Mouse (Mus musculus) heart, embryonic 13.5 days (tissue): ENCODE results near the gene Calca. TPM values are rescaled to one million over a fixed set of nuclear protein-coding genes. Genes with fewer than 3 reads are reported as not detected.
"Not testable (repeated sequence)": the region's sequence is repeated elsewhere in the genome, so short reads cannot be mapped to it uniquely, and the experiment has no call there.

Source experiments
- ATAC-seq: fragments of 200-750 bp; cut with Nextera tagmentation; 2 replicates; pipeline ENCODE4 v1.8.0; 2017; ENCODE audit warnings: moderate TSS enrichment; ENCODE audit not compliant: insufficient number of reproducible peaks, low FRiP score, low TSS enrichment; ENCODE audit errors: extremely low read depth
- H3K27ac ChIP-seq: fragments of 300-500 bp; sonication (generic); replicated peaks from 2 replicates; pipeline ENCODE4 v1.5.1; 2015; ENCODE audit warnings: moderate library complexity, mild to moderate bottlenecking, inconsistent platforms
- H3K27me3 ChIP-seq: fragments of 300-500 bp; sonication (generic); replicated peaks from 2 replicates; pipeline ENCODE4 v1.6.1; 2015; ENCODE audit warnings: mild to moderate bottlenecking, inconsistent platforms
- H3K36me3 ChIP-seq: fragments of 300-500 bp; sonication (generic); 2 replicates; pipeline ENCODE4 v1.6.1; 2015; ENCODE audit warnings: mild to moderate bottlenecking, inconsistent platforms
- H3K4me1 ChIP-seq: fragments of 300-500 bp; sonication (generic); 2 replicates; pipeline ENCODE4 v1.6.1; 2015; ENCODE audit warnings: inconsistent platforms
- H3K4me2 ChIP-seq: fragments of 300-500 bp; sonication (generic); 2 replicates; pipeline ENCODE4 v1.6.1; 2015; ENCODE audit warnings: inconsistent platforms, mild to moderate bottlenecking, moderate library complexity
- H3K4me3 ChIP-seq: fragments of 300-500 bp; sonication (generic); 2 replicates; pipeline ENCODE4 v1.5.1; 2015; ENCODE audit warnings: moderate library complexity, mild to moderate bottlenecking, inconsistent platforms
- H3K9ac ChIP-seq: fragments of 300-500 bp; sonication (generic); 2 replicates; pipeline ENCODE4 v1.6.1; 2015; ENCODE audit warnings: inconsistent platforms, mild to moderate bottlenecking, moderate library complexity
- H3K9me3 ChIP-seq: fragments of 300-500 bp; sonication (generic); 2 replicates; pipeline ENCODE4 v1.6.1; 2016; ENCODE audit warnings: inconsistent platforms
- WGBS: fragments of 180-500 bp; shearing (Covaris S2); methylation state at CpG from one replicate; pipeline ENCODE4 v1.1.7; 2015; ENCODE audit warnings: mixed read lengths; 5-methylcytosine and 5-hydroxymethylcytosine counted together
- polyA plus RNA-seq: library from polyadenylated mRNA; unstranded; fragments of >200 nt; fragmentation: Nextera tagmentation; extraction: Ambion mirVana; gene quantifications from 2 replicates; pipeline ENCODE4 v1.2.1, GENCODE M21; 2015

Gene Calca
- 7.9 TPM in 2 replicates for polyA plus RNA-seq

GRCm38 (mm10) chr7:114636102-114636501 lies at the start of gene Calca:
Gene Calca (minus strand): TSS chr7:114636357.
- Histone ChIP-seq H3K36me3 (no peaks in the 10 kb centered on the region), H3K27me3 (peaks cover 45% of the 10 kb centered on the region), H3K9ac (peak within 1 kb of the TSS; percentile 79), H3K27ac (no peak within 1 kb of the TSS), H3K9me3 (no peaks in the 10 kb centered on the region), H3K4me2 (peak within 1 kb of the TSS; percentile 96), H3K4me3 (peak within 1 kb of the TSS; percentile 59), H3K4me1 (peaks cover 9% of the 10 kb centered on the region)
- ATAC-seq, result no peak
- 1% methylated on average over 12 of the region's 12 CpGs for WGBS

DNA sequence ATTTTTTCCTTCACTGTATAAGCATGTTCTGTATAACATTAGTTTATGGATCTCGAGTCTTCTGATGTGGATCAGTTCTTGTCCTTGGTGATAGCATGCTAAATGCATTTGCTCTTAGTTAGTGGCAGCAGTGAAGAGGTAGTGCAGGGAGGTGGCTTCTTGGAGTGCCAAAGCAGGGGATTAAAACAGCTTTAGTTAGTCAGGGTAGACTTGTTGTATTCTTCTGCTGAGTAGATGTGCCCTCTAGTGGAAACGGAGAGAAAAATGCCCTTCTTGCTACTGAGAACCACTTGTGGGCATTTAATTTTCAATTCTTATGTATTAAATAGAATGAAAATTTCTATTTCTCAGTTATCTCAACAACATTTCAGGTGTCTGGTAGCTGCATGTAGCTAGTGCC lies 36.5 kb upstream of the Calca start:
- Histone ChIP-seq H3K27ac (no peak overlapping the region), H3K9ac (no peak overlapping the region), H3K4me1 (no peaks in the 10 kb centered on the region), H3K4me3 (no peak overlapping the region), H3K4me2 (no peak overlapping the region), H3K9me3 (no peaks in the 10 kb centered on the region), H3K36me3 (no peaks in the 10 kb centered on the region), H3K27me3 (no peaks in the 10 kb centered on the region)
- ATAC-seq, result no peak
- WGBS, result 27% methylated on average over 2 of the region's 2 CpGs

- H3K9me3 ChIP-seq, result no peaks in the 10 kb centered on the region
- 44% methylated on average over 1 of the region's 1 CpGs for WGBS
- no peak for ATAC-seq
- no peak overlapping the region for H3K27ac ChIP-seq
- H3K4me1 ChIP-seq, result no peaks in the 10 kb centered on the region
- H3K27me3 ChIP-seq, result no peaks in the 10 kb centered on the region
- H3K4me2 ChIP-seq, result no peak overlapping the region
- H3K36me3 ChIP-seq, result no peaks in the 10 kb centered on the region
- H3K9ac ChIP-seq, result no peak overlapping the region
- no peak overlapping the region for H3K4me3 ChIP-seq
These were observed 35.2 kb upstream of the Calca start for GRCm38 (mm10) chr7:114671405-114671804.

GRCm38 (mm10) chr7:114649730-114650129 lies 13.6 kb upstream of the Calca start:
- Histone ChIP-seq H3K9me3 (no peaks in the 10 kb centered on the region), H3K4me3 (no peak overlapping the region), H3K36me3 (no peaks in the 10 kb centered on the region), H3K9ac (no peak overlapping the region), H3K27me3 (no peaks in the 10 kb centered on the region), H3K4me2 (no peak overlapping the region), H3K27ac (no peak overlapping the region), H3K4me1 (peaks cover 10% of the 10 kb centered on the region)
- 40% methylated on average over 3 of the region's 3 CpGs for WGBS
- no peak for ATAC-seq

DNA sequence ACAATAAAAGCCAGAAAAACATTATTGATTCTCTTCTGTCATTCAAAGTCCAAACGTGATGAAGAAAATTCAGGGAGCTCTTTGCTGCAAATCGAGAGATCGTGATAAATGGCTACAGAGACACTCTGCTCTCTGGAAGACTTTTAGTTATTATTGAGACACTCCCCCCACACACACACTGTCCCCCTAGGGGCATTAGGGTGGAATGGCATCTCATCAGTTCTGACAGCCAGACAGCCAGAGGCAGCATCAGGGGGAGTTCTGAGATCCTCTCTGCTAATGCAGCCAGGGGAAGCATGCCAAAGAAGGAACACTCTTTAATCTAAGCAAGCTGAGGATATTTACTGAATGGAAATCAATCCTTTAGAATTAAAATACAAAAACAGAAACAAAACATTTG lies 12.6 kb upstream of the Calca start:
- ATAC-seq, result no peak
- no peak overlapping the region for H3K27ac ChIP-seq
- H3K9me3 ChIP-seq, result no peaks in the 10 kb centered on the region
- peaks cover 10% of the 10 kb centered on the region for H3K4me1 ChIP-seq
- no peak overlapping the region for H3K4me3 ChIP-seq
- no peaks in the 10 kb centered on the region for H3K36me3 ChIP-seq
- H3K9ac ChIP-seq, result no peak overlapping the region
- no peaks in the 10 kb centered on the region for H3K27me3 ChIP-seq
- 61% methylated on average over 3 of the region's 3 CpGs for WGBS
- no peak overlapping the region for H3K4me2 ChIP-seq

- ATAC-seq, result no peak
These were observed 522 bp downstream of the Calca start for GRCm38 (mm10) chr7:114635569-114636101.

DNA sequence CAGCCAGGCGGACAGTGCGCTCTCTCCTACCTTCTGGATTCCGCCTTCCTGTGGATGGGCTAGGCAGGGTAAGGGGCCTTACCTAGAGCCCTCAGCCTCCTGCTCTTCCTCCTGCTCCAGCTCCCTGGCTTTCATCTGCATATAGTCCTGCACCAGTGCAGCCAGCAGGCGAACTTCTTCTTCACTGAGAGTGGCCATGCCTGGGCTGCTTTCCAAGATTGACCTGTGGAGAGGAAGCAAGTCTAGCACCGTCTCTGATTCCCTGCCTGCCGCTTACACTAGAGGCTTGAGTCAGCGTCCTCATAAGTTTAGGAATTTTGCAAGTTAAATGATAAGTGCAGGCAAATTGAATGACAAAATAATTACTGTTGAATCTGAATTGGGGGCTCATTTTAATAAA lies 1.8 kb downstream of the Calca start:
- no peak overlapping the region for H3K27ac ChIP-seq
- no peak overlapping the region for H3K4me2 ChIP-seq
- ATAC-seq, result no peak
- no peak overlapping the region for H3K9ac ChIP-seq
- no peaks in the 10 kb centered on the region for H3K9me3 ChIP-seq
- WGBS, result 43% methylated on average over 7 of the region's 7 CpGs
- no peaks in the 10 kb centered on the region for H3K36me3 ChIP-seq
- H3K4me1 ChIP-seq, result peaks cover 9% of the 10 kb centered on the region
- H3K27me3 ChIP-seq, result peaks cover 45% of the 10 kb centered on the region
- no peak overlapping the region for H3K4me3 ChIP-seq

More at GRCm38 (mm10) chr7:114635569-114636101, 522 bp downstream of the Calca start:
- no peaks in the 10 kb centered on the region for H3K9me3 ChIP-seq
- under 1% methylated on average over 20 of the region's 20 CpGs for WGBS
- H3K27ac ChIP-seq, result no peak overlapping the region
- H3K4me3 ChIP-seq, result peak overlapping the region; percentile 59
- H3K36me3 ChIP-seq, result no peaks in the 10 kb centered on the region
- H3K4me1 ChIP-seq, result peaks cover 9% of the 10 kb centered on the region
- H3K27me3 ChIP-seq, result peaks cover 45% of the 10 kb centered on the region
- H3K9ac ChIP-seq, result peak overlapping the region; percentile 79
- peak overlapping the region; percentile 96 for H3K4me2 ChIP-seq

DNA sequence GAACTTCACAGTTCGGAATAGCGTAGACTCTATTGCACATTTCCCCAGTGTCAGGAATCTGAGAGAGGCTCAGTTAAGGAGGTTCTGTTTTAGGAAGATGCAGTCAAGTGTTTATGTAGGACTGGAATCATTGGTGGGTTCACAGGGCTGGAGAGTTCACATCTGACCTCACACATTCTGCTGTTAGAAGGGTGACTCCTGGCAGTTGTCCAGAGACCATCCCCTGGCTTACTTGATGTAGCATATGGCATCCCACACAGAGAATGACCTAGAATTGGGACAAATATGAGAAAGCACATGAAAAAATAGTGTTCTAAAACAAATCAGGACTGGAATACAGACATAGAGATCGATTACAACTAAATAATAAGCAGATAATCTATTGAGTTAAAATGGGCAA lies 10.2 kb downstream of the Calca start:
- Histone ChIP-seq H3K9me3 (no peaks in the 10 kb centered on the region), H3K27me3 (no peaks in the 10 kb centered on the region), H3K4me2 (no peak overlapping the region), H3K4me3 (no peak overlapping the region), H3K27ac (no peak overlapping the region), H3K9ac (no peak overlapping the region), H3K36me3 (no peaks in the 10 kb centered on the region), H3K4me1 (peaks cover 6% of the 10 kb centered on the region; the same call in 1 of the 2 replicates)
- no peak for ATAC-seq
- WGBS, result 52% methylated on average over 3 of the region's 3 CpGs

DNA sequence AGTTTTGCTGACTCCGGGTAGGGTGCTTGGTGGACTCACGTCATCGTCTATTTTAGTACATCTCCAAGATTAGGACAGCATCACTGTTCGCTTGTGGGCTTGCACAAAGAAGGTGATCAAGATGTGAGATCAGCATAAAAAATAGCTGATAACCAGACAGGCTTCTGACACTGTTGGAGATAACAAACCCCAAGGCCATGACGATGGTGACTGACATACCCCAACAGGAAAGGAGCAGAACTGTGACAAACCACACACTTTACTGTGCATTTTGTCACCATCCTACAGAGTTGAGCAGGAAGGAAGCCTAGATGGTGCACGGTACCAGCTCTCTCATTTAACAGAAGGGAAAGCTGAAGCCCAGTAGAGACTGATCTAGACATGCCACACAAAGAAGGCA lies 19.4 kb downstream of the Calca start:
- Histone ChIP-seq H3K4me3 (no peak overlapping the region), H3K9me3 (no peaks in the 10 kb centered on the region), H3K9ac (no peak overlapping the region), H3K27ac (no peak overlapping the region), H3K36me3 (no peaks in the 10 kb centered on the region), H3K4me1 (no peaks in the 10 kb centered on the region), H3K27me3 (no peaks in the 10 kb centered on the region), H3K4me2 (no peak overlapping the region)
- 67% methylated on average over 6 of the region's 6 CpGs for WGBS
- ATAC-seq, result no peak

DNA sequence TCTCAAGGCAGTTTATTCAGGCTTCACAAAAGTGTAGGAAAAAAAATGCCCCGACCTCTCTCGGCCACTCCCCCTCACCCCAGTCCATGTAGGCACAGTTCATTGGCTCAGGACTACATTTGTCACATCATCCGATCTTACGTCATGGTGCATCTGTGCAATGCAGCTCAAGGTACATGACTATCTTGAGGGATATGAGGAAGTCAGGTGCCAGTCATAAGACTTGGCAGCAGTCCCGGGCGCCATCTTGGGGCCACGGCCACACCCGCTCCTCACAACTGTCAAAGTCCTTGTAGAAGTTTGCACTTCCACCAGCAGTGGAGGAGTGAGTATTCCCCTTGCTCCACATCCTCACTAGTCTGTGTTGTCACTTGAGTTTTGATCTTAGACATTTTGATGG lies 41.8 kb downstream of the Calca start:
- ATAC-seq, H3K9ac ChIP-seq, H3K4me1 ChIP-seq, H3K4me2 ChIP-seq, H3K4me3 ChIP-seq, H3K27ac ChIP-seq, H3K36me3 ChIP-seq, H3K9me3 ChIP-seq, H3K27me3 ChIP-seq: not testable (repeated sequence)
- 83% methylated on average over 8 of the region's 8 CpGs for WGBS

DNA sequence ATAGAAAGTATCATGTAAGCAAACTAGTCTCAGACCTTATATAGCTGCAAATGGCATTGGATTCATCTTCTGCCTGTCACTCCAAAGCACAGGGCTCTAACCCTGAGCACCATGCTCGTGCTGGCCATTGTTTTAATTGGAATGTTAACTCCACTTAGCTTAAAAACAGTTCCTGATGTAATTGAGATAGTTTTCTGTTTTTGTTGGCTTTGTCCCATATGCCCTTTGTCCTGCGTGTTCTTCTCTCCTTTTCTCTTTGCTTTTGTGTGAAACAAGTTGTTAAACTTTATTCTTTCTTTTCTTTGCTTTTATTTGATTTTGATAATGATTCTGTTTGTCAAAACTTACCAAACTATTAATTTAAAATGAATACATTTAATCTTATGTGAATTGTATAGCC lies 53.7 kb downstream of the Calca start:
- Histone ChIP-seq H3K9me3 (no peaks in the 10 kb centered on the region), H3K36me3 (no peaks in the 10 kb centered on the region), H3K4me2 (no peak overlapping the region), H3K4me3 (no peak overlapping the region), H3K27ac (no peak overlapping the region), H3K27me3 (no peaks in the 10 kb centered on the region), H3K4me1 (no peaks in the 10 kb centered on the region), H3K9ac (no peak overlapping the region)
- WGBS, result 52% methylated on average over 2 of the region's 2 CpGs
- ATAC-seq, result no peak
